Mouse (Mus musculus) embryonic stem cell, embryonic (primary cell): ENCODE measurements at regions not wholly inside any gene's neighbourhood (a gene's known extent, or its start where the extent isn't known, plus 50 kb on each side); places are given as distances from the start of the nearest gene placed in this dataset.

Experiments
- CTCF ChIA-PET, 4 experiments: fragments of 300-600 bp in 2 of 4; fragments of 350-600 bp in 2 of 4; sonication (Branson Sonifier 250); formaldehyde crosslinking; loops; one replicate each; lab custom pipeline; 2022; ENCODE audit warnings: inconsistent platforms in 2 of 4; lab: Charles Lee
- POLR2A ChIA-PET, 4 experiments: fragments of 300-600 bp in 2 of 4; fragments of 350-600 bp in 2 of 4; sonication (Branson Sonifier 250); formaldehyde crosslinking; loops; one replicate each; lab custom pipeline; 2022; ENCODE audit warnings: antibody characterized with exemption in 4 of 4, inconsistent platforms in 1 of 4; lab: Charles Lee

DNA sequence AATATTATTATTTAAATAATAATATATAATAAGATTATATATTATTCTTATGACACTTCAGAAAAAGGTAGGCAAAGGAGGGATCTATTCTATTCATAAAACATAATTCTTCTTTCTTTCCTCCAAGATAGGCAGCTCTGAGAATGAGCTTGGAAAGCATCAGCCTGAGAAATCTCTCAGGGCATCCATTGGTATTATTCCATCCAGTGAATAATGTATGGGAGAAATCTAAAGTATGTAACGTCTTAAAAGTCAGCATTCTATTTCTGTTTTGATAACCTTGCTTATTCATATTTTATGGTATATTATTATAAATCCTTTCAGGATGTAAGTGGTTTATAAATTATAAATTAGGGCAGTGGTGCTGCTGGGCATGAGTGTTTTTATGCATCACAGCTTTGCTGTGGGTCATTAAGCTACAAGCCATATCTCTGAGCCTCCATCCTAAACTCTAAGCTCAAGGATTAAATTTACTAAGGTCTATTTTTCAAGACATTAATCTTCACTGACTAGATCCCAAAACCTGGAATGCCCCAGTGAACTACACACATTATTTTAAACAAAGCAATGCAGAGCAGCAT, 766.9 kb upstream of the Luzp2 start:
- ChIA-PET POLR2A (no interaction called here), CTCF (no interaction called here)

GRCm38 (mm10) chr7:54116951-54117350, 718.3 kb upstream of the Luzp2 start:
- CTCF ChIA-PET, result no interaction called here
- POLR2A ChIA-PET, result no interaction called here

GRCm38 (mm10) chr7:54138988-54139387, 696.3 kb upstream of the Luzp2 start:
- CTCF ChIA-PET, result no interaction called here
- POLR2A ChIA-PET, result interaction anchor here in 1 of 4 experiments (1.1 kb wide), 1 partner anchor 773 kb away, joined by 3 read pairs; no protein-coding TSS in a partner anchor

GRCm38 (mm10) chr7:54150855-54151254, 684.4 kb upstream of the Luzp2 start:
- POLR2A ChIA-PET, result no interaction called here
- CTCF ChIA-PET, result interaction anchor here in 1 of 4 experiments (0.6 kb wide), 1 partner anchor 1115 kb away, joined by 3 read pairs; no protein-coding TSS in a partner anchor

- POLR2A ChIA-PET, result no interaction called here
- CTCF ChIA-PET, result no interaction called here
Measured at GRCm38 (mm10) chr7:54200001-54200400, 635.3 kb upstream of the Luzp2 start.
